Mouse (Mus musculus): ENCODE measurements at regions not wholly inside any gene's neighbourhood (a gene's known extent, or its start where the extent isn't known, plus 50 kb on each side); places are given as distances from the start of the nearest gene placed in this dataset.
"Not testable (repeated sequence)": the region's sequence is repeated elsewhere in the genome, so short reads cannot be mapped to it uniquely, and the experiment has no call there.

- not testable (repeated sequence) for H3K36me3 ChIP-seq (ENCODE audit: control insufficient read depth, insufficient read depth, low read length); H3K4me3 ChIP-seq (ENCODE audit: low read depth, low read length); H3K9ac ChIP-seq (ENCODE audit: low read depth, low read length); ATAC-seq; H3K4me1 ChIP-seq (ENCODE audit: control insufficient read depth, insufficient read depth, low read length); H3K27me3 ChIP-seq (ENCODE audit: control insufficient read depth, insufficient read depth, low read depth, low read length); H3K27ac ChIP-seq (ENCODE audit: low read length); H3K4me2 ChIP-seq (ENCODE audit: low read length); H3K9me3 ChIP-seq (replicated peaks; ENCODE audit: control insufficient read depth, low read length, poor library complexity, severe bottlenecking)
- 68% methylated on average over 2 of the region's 2 CpGs for WGBS
Measured at GRCm38 (mm10) chr7:60352206-60352605, 212.2 kb upstream of the Snrpn start.
